31 mouse cellular contexts compared by ENCODE assay signal in genomic region chr11:59540123-59540522, GRCm38 (mm10). TPM values are rescaled to one million over a fixed set of nuclear protein-coding genes. Genes with fewer than 3 reads are reported as not detected.
A peak's percentile ranks its signal among the peaks of the same experiment; 100 is the strongest.
DNase-seq lines count a peak whose midpoint lies in the region; ATAC-seq and TF ChIP-seq lines count a peak whose summit lies in the region.
"Had no signal": no experiment of that assay in that cellular context is flagged by ENCODE, and none has a peak within 500 bp of the region (broad histone marks: within the 10 kb centered on the region; RNA-seq: fewer than 3 reads in every experiment).

No protein-coding gene starts in this region.

- intact Hi-C loops in heart, adult 2 months (cut with DNase I): no loop called here

- H3K9ac ChIP-seq in MEL (ENCODE audit: control insufficient read depth, low read depth, low read length, poor library complexity, severe bottlenecking): no peak overlapping the region
- no peak overlapping the region for H3K9ac ChIP-seq in heart, adult 2 months (ENCODE audit: low read depth, low read length)
- H3K9ac ChIP-seq: embryonic facial prominence, embryonic 12.5 days; embryonic facial prominence, embryonic 15.5 days; forebrain, postnatal 0 days; hindbrain, embryonic 13.5 days had no signal

- WGBS in heart, adult 2 months: 64% methylated on average over 3 of the region's 3 CpGs

- no peak for TF ChIP-seq EP300 in MEL (IDR thresholded peaks at IDR 0.05; ENCODE audit: low read depth in 1 of 2, low read length in 2 of 2)
- TF ChIP-seq EP300 in heart, adult 2 months (IDR thresholded peaks at IDR 0.05; ENCODE audit: insufficient read depth, low read depth, low read length): no peak

- peaks cover 0 to 18% of the 10 kb centered on the region in 2 experiments; a peak in 2 of 4 replicates for H3K36me3 ChIP-seq in MEL (ENCODE audit: control insufficient read depth in 1 of 2, insufficient read depth in 2 of 2, low read length in 2 of 2)
- H3K36me3 ChIP-seq in heart, adult 2 months (ENCODE audit: control insufficient read depth, insufficient read depth, low read length): no peaks in the 10 kb centered on the region
- H3K36me3 ChIP-seq: embryonic facial prominence, embryonic 12.5 days; embryonic facial prominence, embryonic 15.5 days; hindbrain, embryonic 13.5 days had no signal

- H3K9me3 ChIP-seq in MEL (replicated peaks; ENCODE audit: insufficient read depth, low read length): no peaks in the 10 kb centered on the region
- H3K9me3 ChIP-seq: embryonic facial prominence, embryonic 12.5 days; embryonic facial prominence, embryonic 15.5 days; hindbrain, embryonic 13.5 days had no signal

- no peak for TF ChIP-seq POLR2A in MEL (IDR thresholded peaks at IDR 0.05; ENCODE audit: control insufficient read depth in 1 of 2, insufficient read depth in 1 of 2, low read depth in 1 of 2, low read length in 2 of 2, poor library complexity in 1 of 2)
- TF ChIP-seq POLR2A in heart, adult 2 months (IDR thresholded peaks at IDR 0.05; ENCODE audit: insufficient read depth, low read depth, low read length): no peak

- no peak overlapping the region for H3K27ac ChIP-seq in MEL (ENCODE audit: control insufficient read depth, low read depth, low read length)
- H3K27ac ChIP-seq in heart, adult 2 months: no peak overlapping the region
- H3K27ac ChIP-seq: embryonic facial prominence, embryonic 12.5 days; embryonic facial prominence, embryonic 15.5 days; gastrocnemius, adult 2 months; hindbrain, embryonic 13.5 days had no signal

- no peaks in the 10 kb centered on the region; a peak in 1 of 4 replicates for H3K27me3 ChIP-seq in MEL (ENCODE audit: control insufficient read depth in 1 of 2, insufficient read depth in 2 of 2, low read length in 2 of 2)
- no peaks in the 10 kb centered on the region for H3K27me3 ChIP-seq in heart, adult 2 months (ENCODE audit: control insufficient read depth, insufficient read depth, low read length)
- H3K27me3 ChIP-seq: embryonic facial prominence, embryonic 12.5 days; embryonic facial prominence, embryonic 15.5 days; hindbrain, embryonic 13.5 days had no signal

- no peak for TF ChIP-seq RAD21 in MEL (IDR thresholded peaks at IDR 0.05; ENCODE audit: low read depth, low read length)

- ATAC-seq in common myeloid progenitor, adult 5-6 weeks (replicated peaks; ENCODE audit: low read depth, poor library complexity, severe bottlenecking): 0 out of 2 replicates have a peak, but pooled peaks have one; percentile 22
- ATAC-seq in megakaryocyte, adult 5-6 weeks (ENCODE audit: poor library complexity, severe bottlenecking): peak; percentile 9; the same call in 1 of the 2 replicates
- ATAC-seq: forebrain, embryonic 14.5 days; forebrain, postnatal 0 days; hindbrain, embryonic 16.5 days; inflammation-experienced regulatory T-cells, adult 6 months; intestine, embryonic 16.5 days had no signal

- no peak for TF ChIP-seq CTCF in MEL (IDR thresholded peaks at IDR 0.05 in 2 of 3, conservative IDR thresholded peaks at IDR 0.05 in 1 of 3; ENCODE audit: control insufficient read depth in 1 of 3, insufficient read depth in 1 of 3, low read depth in 2 of 3, low read length in 3 of 3, poor library complexity in 1 of 3, severe bottlenecking in 1 of 3)
- no peak for TF ChIP-seq CTCF in heart, adult 2 months (IDR thresholded peaks at IDR 0.05)

- peak; percentile 52 for DNase-seq in 416B (ENCODE audit: low read depth)
- DNase-seq in MEL (ENCODE audit: low read depth, low spot score): peak; percentile 65
- DNase-seq in ovary, postnatal 10 days (ENCODE audit: low spot score): no peak
- no peak for DNase-seq in heart, adult 2 months
- DNase-seq: adrenal gland, adult 2 months; adrenal gland, postnatal 14 days; cerebellum, adult 18-20 months; cerebellum, adult 9-10 months; cerebellum, postnatal 14 days; forebrain, postnatal 0 days; gastrocnemius, adult 2 months; gastrocnemius, postnatal 14 days had no signal

- H3K4me1 ChIP-seq in MEL (ENCODE audit: control insufficient read depth in 1 of 2, insufficient read depth in 2 of 2, low read length in 2 of 2): peaks cover 0 to 32% of the 10 kb centered on the region in 2 experiments; a peak in 2 of 4 replicates
- H3K4me1 ChIP-seq in heart, adult 2 months (ENCODE audit: control insufficient read depth, insufficient read depth, low read length): no peaks in the 10 kb centered on the region

- H3K79me2 ChIP-seq in MEL (ENCODE audit: control insufficient read depth, insufficient read depth, low read length, poor library complexity): no peaks in the 10 kb centered on the region
- H3K79me2 ChIP-seq in heart, adult 2 months (replicated peaks; ENCODE audit: control insufficient read depth, insufficient read depth, low read length): no peaks in the 10 kb centered on the region

- no peak overlapping the region for H3K4me3 ChIP-seq in MEL (ENCODE audit: control insufficient read depth in 1 of 2, insufficient read depth in 1 of 2, low read depth in 2 of 2, low read length in 2 of 2)
- H3K4me3 ChIP-seq in heart, adult 2 months: no peak overlapping the region
- H3K4me3 ChIP-seq: embryonic facial prominence, embryonic 12.5 days; embryonic facial prominence, embryonic 15.5 days; gastrocnemius, adult 2 months; hindbrain, embryonic 13.5 days had no signal

TF ChIP-seq in MEL, 35 proteins besides CTCF, POLR2A, EP300 and RAD21:
- TF ChIP-seq MAFK (IDR thresholded peaks at IDR 0.05; ENCODE audit: borderline replicate concordance, low read depth, low read length) (no peak), ETS1 (IDR thresholded peaks at IDR 0.05; ENCODE audit: low read depth, low read length) (peak; percentile 48; the same call in 1 of the 2 replicates), USF2 (IDR thresholded peaks at IDR 0.05; ENCODE audit: borderline replicate concordance in 1 of 2, insufficient read depth in 1 of 2, low read depth in 1 of 2, low read length in 2 of 2) (no peak), MEF2A (IDR thresholded peaks at IDR 0.05; ENCODE audit: extremely low read depth, insufficient replicate concordance, low read depth, low read length, poor library complexity, severe bottlenecking) (no peak), SMC3 (IDR thresholded peaks at IDR 0.05; ENCODE audit: low read depth, low read length) (no peak), NRF1 (IDR thresholded peaks at IDR 0.05; ENCODE audit: insufficient read depth, low read depth, low read length, poor library complexity, severe bottlenecking) (no peak), CHD1 (IDR thresholded peaks at IDR 0.05; ENCODE audit: low read depth, low read length) (no peak), RCOR1 (IDR thresholded peaks at IDR 0.05; ENCODE audit: low read depth, low read length) (peak; percentile 53), GABPA (IDR thresholded peaks at IDR 0.05; ENCODE audit: low read depth, low read length) (no peak), MAX (IDR thresholded peaks at IDR 0.05; ENCODE audit: low read length) (no peak), GATA1 (IDR thresholded peaks at IDR 0.05; ENCODE audit: low read depth, low read length) (peak; percentile 59), NELFE (IDR thresholded peaks at IDR 0.05; ENCODE audit: low read depth, low read length) (no peak)

RNA-seq across cellular contexts. Expression of gene Nlrp3, which starts 1.2 kb away (rescaled TPM):
- total RNA-seq in MEL (2012; rRNA removed): not detected in 2 replicates
- polyA plus RNA-seq in MEL (2012; ENCODE audit: insufficient read depth in 1 of 2, insufficient read length in 2 of 2, low read depth in 1 of 2, low replicate concordance in 2 of 2, missing spikeins in 1 of 2): not detected
- total RNA-seq in common myeloid progenitor, adult 5-6 weeks (2017): 2.8 and 7.3 TPM in 2 replicates
- 23.8 and 32.5 TPM in 2 replicates for total RNA-seq in megakaryocyte, adult 5-6 weeks (2015)
- 41.2 and 43.0 TPM in 2 replicates for total RNA-seq in megakaryocyte, adult 5-6 weeks (2017)
- under 1 TPM; 0.45 to 0.55 TPM for total RNA-seq in heart, adult 2 months (2021)
- polyA plus RNA-seq in heart, adult 2 months (2012; rRNA removed): 0.33 and 0.38 TPM in 2 replicates
- polyA plus RNA-seq: inflammation-experienced regulatory T-cells, adult 6 months had no signal

RNA-seq across cellular contexts. Expression of gene Zkscan17, which starts 13.6 kb away (rescaled TPM):
- total RNA-seq in MEL (2012; rRNA removed): 31.7 and 31.8 TPM in 2 replicates
- polyA plus RNA-seq in MEL (2012; ENCODE audit: insufficient read depth in 1 of 2, insufficient read length in 2 of 2, low read depth in 1 of 2, low replicate concordance in 2 of 2, missing spikeins in 1 of 2): 10 to 100 TPM in 1 of 2 experiments, not detected in 1; 49.6 TPM
- 14.9 and 23.1 TPM in 2 replicates for total RNA-seq in common myeloid progenitor, adult 5-6 weeks (2017)
- total RNA-seq in megakaryocyte, adult 5-6 weeks (2015): 9.0 and 9.4 TPM in 2 replicates
- 7.4 and 13.4 TPM in 2 replicates for total RNA-seq in megakaryocyte, adult 5-6 weeks (2017)
- 10 to 100 TPM; 11.7 to 14.8 TPM for total RNA-seq in heart, adult 2 months (2021)
- polyA plus RNA-seq in heart, adult 2 months (2012; rRNA removed): 7.8 and 10.0 TPM in 2 replicates

RNA-seq across cellular contexts. Expression of gene Olfr222, which starts 35.9 kb away (rescaled TPM):
- total RNA-seq in MEL (2012; rRNA removed): not detected in 2 replicates
- polyA plus RNA-seq in MEL (2012; ENCODE audit: insufficient read depth in 1 of 2, insufficient read length in 2 of 2, low read depth in 1 of 2, low replicate concordance in 2 of 2, missing spikeins in 1 of 2): not detected
- total RNA-seq in common myeloid progenitor, adult 5-6 weeks (2017): not detected in 2 replicates
- not detected in 2 replicates for total RNA-seq in megakaryocyte, adult 5-6 weeks (2015)
- not detected in 2 replicates for total RNA-seq in megakaryocyte, adult 5-6 weeks (2017)
- not detected for total RNA-seq in heart, adult 2 months (2021)
- polyA plus RNA-seq in heart, adult 2 months (2012; rRNA removed): not detected in 2 replicates
- total RNA-seq: adrenal gland, adult 2 months; adrenal gland, postnatal 14 days; ES-E14; forebrain, postnatal 0 days; gastrocnemius, adult 2 months; gastrocnemius, postnatal 14 days; gastrocnemius, postnatal 4 days; heart, adult 8-10 months; heart, postnatal 25 days; hematopoietic stem cell, adult 5-6 weeks had no signal
- polyA plus RNA-seq: adrenal gland, adult 2 months; forebrain, embryonic 11.5 days; forebrain, embryonic 14.5 days; forebrain, postnatal 0 days; frontal cortex, adult 2 months; heart, embryonic 11.5 days; heart, embryonic 14.5 days; heart, postnatal 0 days; hindbrain, embryonic 13.5 days; hindbrain, embryonic 16.5 days; inflammation-experienced regulatory T-cells, adult 6 months; intestine, embryonic 16.5 days had no signal

RNA-seq across cellular contexts. Expression of gene Olfr223, which starts 53.0 kb away (rescaled TPM):
- total RNA-seq in MEL (2012; rRNA removed): not detected in 2 replicates
- not detected for polyA plus RNA-seq in MEL (2012; ENCODE audit: insufficient read depth in 1 of 2, insufficient read length in 2 of 2, low read depth in 1 of 2, low replicate concordance in 2 of 2, missing spikeins in 1 of 2)
- not detected in 2 replicates for total RNA-seq in common myeloid progenitor, adult 5-6 weeks (2017)
- total RNA-seq in megakaryocyte, adult 5-6 weeks (2015): not detected in 2 replicates
- total RNA-seq in megakaryocyte, adult 5-6 weeks (2017): not detected in 2 replicates
- total RNA-seq in heart, adult 2 months (2021): not detected
- not detected in 2 replicates for polyA plus RNA-seq in heart, adult 2 months (2012; rRNA removed)
- total RNA-seq: adrenal gland, adult 2 months; adrenal gland, postnatal 14 days; ES-E14; forebrain, postnatal 0 days; gastrocnemius, adult 2 months; gastrocnemius, postnatal 14 days; gastrocnemius, postnatal 4 days; heart, adult 8-10 months; heart, postnatal 25 days; hematopoietic stem cell, adult 5-6 weeks had no signal
- polyA plus RNA-seq: adrenal gland, adult 2 months; embryonic facial prominence, embryonic 12.5 days; embryonic facial prominence, embryonic 15.5 days; forebrain, embryonic 11.5 days; forebrain, embryonic 14.5 days; forebrain, postnatal 0 days; frontal cortex, adult 2 months; heart, embryonic 11.5 days; heart, embryonic 14.5 days; heart, postnatal 0 days; hindbrain, embryonic 13.5 days; hindbrain, embryonic 16.5 days; inflammation-experienced regulatory T-cells, adult 6 months; intestine, embryonic 16.5 days had no signal

Comparison
In these comparisons a context has a peak if more than half of its experiments do, and no peak if none do; other contexts are left out.
1. DNase-seq: peak in 416B (single experiment) and MEL (single experiment); none in ovary, postnatal 10 days (single experiment) and heart, adult 2 months (0 of 2).